Mouse (Mus musculus) forebrain, embryonic 13.5 days (tissue): ENCODE data around the gene Kit. TPM values are rescaled to one million over a fixed set of nuclear protein-coding genes. Genes with fewer than 3 reads are reported as not detected.

ENCODE experiments used
- ATAC-seq: fragments of 200-750 bp; cut with Nextera tagmentation; 2 replicates; pipeline ENCODE4 v1.8.0; 2017
- H3K27ac ChIP-seq: fragments of 300-500 bp; sonication (generic); 2 replicates; pipeline ENCODE4 v1.5.1; 2015; ENCODE audit warnings: inconsistent platforms, mild to moderate bottlenecking, moderate library complexity
- H3K27me3 ChIP-seq: fragments of 300-500 bp; sonication (generic); 2 replicates; pipeline ENCODE4 v1.6.1; 2015; ENCODE audit warnings: mild to moderate bottlenecking, inconsistent platforms
- H3K36me3 ChIP-seq: fragments of 300-500 bp; sonication (generic); 2 replicates; pipeline ENCODE4 v1.6.1; 2015; ENCODE audit warnings: mild to moderate bottlenecking, inconsistent platforms; ENCODE audit not compliant: poor library complexity, severe bottlenecking
- H3K4me1 ChIP-seq: fragments of 300-500 bp; sonication (generic); 2 replicates; pipeline ENCODE4 v1.6.1; 2015; ENCODE audit warnings: inconsistent platforms
- H3K4me2 ChIP-seq: fragments of 300-500 bp; sonication (generic); 2 replicates; pipeline ENCODE4 v1.6.1; 2015; ENCODE audit warnings: inconsistent platforms, mild to moderate bottlenecking, moderate library complexity
- H3K4me3 ChIP-seq: fragments of 300-500 bp; sonication (generic); 2 replicates; pipeline ENCODE4 v1.5.1; 2015; ENCODE audit warnings: mild to moderate bottlenecking, inconsistent platforms
- H3K9ac ChIP-seq: fragments of 300-500 bp; sonication (generic); 2 replicates; pipeline ENCODE4 v1.6.1; 2015; ENCODE audit warnings: mild to moderate bottlenecking, inconsistent platforms
- H3K9me3 ChIP-seq: fragments of 300-500 bp; sonication (generic); replicated peaks from 2 replicates; pipeline ENCODE4 v1.6.1; 2016; ENCODE audit warnings: inconsistent platforms
- WGBS: fragments of 180-500 bp; shearing (Covaris S2); methylation state at CpG from one replicate; pipeline ENCODE4 v1.1.7; 2015; 5-methylcytosine and 5-hydroxymethylcytosine counted together
- polyA plus RNA-seq: library from polyadenylated mRNA; unstranded; fragments of >200 nt; fragmentation: Nextera tagmentation; extraction: Ambion mirVana; gene quantifications from 2 replicates; pipeline ENCODE4 v1.2.1, GENCODE M21; 2015

Gene Kit
- polyA plus RNA-seq, 1 experiment from 2014 or later = 28.2 TPM

GRCm38 (mm10) chr5:75595319-75595718 lies 20.6 kb downstream of the Kit start:
- 0 out of 2 replicates have a peak, but pooled peaks have one; percentile 43 for ATAC-seq
- no peak overlapping the region for H3K4me3 ChIP-seq
- H3K9ac ChIP-seq = no peak overlapping the region
- WGBS = 85% methylated on average over 10 of the region's 10 CpGs
- H3K9me3 ChIP-seq = no peaks in the 10 kb centered on the region
- H3K27ac ChIP-seq = peak overlapping the region; percentile 48; the same call in 1 of the 2 replicates
- peaks cover 41% of the 10 kb centered on the region for H3K27me3 ChIP-seq
- H3K4me1 ChIP-seq = peaks cover 36% of the 10 kb centered on the region
- no peaks in the 10 kb centered on the region for H3K36me3 ChIP-seq
- no peak overlapping the region for H3K4me2 ChIP-seq

DNA sequence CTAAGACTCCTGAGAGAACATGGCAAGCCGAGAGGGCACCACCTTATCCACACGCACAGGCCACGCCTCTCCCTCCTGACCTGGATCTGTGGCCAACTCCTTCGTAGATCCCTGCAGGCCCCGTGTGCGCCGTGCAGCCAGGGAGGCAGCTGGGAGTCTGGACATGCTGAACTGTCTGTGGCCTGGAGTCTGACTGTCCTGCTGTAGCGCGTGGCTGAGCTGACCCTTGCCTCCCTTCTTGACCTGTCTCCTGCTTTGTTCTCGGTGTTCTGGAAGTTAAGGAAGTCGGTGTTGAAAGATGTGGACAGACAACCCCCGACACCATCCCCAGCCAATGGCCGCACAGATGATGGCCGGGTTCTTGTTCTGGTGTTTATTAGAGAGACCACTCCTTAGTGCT lies 21.5 kb downstream of the Kit start:
- Histone ChIP-seq H3K27ac (peak overlapping the region; percentile 19; the same call in 1 of the 2 replicates), H3K36me3 (no peaks in the 10 kb centered on the region), H3K4me3 (no peak overlapping the region), H3K27me3 (peaks cover 41% of the 10 kb centered on the region), H3K9me3 (no peaks in the 10 kb centered on the region), H3K9ac (no peak overlapping the region), H3K4me1 (peaks cover 28% of the 10 kb centered on the region), H3K4me2 (no peak overlapping the region)
- ATAC-seq = no peak
- WGBS = 81% methylated on average over 14 of the region's 14 CpGs

DNA sequence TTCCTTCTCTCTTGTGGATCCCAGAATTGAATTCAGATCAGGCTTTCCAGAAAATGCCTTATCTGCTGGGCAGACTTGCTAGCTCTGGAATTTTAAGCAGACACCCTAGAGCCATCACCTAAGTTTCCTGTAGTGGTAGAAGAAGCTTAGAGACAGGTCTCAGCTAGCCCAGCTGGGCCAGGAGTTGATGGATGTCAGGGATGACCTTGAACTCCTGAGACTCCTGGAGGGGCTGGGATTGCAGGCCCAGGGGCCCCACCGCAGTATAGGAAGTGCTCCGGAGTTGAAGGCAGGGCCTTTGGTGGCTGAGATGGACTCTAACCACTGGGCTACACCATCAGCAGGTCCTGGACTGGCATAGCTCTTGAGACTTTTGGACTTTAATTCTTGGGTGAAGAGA lies 22.6 kb downstream of the Kit start:
- peaks cover 17% of the 10 kb centered on the region for H3K4me1 ChIP-seq
- H3K27ac ChIP-seq = no peak overlapping the region
- H3K4me3 ChIP-seq = no peak overlapping the region
- no peak overlapping the region for H3K4me2 ChIP-seq
- H3K36me3 ChIP-seq = no peaks in the 10 kb centered on the region
- H3K9me3 ChIP-seq = no peaks in the 10 kb centered on the region
- H3K9ac ChIP-seq = no peak overlapping the region
- ATAC-seq = no peak
- peaks cover 36% of the 10 kb centered on the region for H3K27me3 ChIP-seq
- WGBS = 93% methylated on average over 2 of the region's 2 CpGs

- ATAC-seq = no peak
- Histone ChIP-seq H3K27me3 (peaks cover 25% of the 10 kb centered on the region), H3K4me1 (peaks cover 15% of the 10 kb centered on the region)
These were observed 23.8 kb downstream of the Kit start for GRCm38 (mm10) chr5:75598491-75598890.

DNA sequence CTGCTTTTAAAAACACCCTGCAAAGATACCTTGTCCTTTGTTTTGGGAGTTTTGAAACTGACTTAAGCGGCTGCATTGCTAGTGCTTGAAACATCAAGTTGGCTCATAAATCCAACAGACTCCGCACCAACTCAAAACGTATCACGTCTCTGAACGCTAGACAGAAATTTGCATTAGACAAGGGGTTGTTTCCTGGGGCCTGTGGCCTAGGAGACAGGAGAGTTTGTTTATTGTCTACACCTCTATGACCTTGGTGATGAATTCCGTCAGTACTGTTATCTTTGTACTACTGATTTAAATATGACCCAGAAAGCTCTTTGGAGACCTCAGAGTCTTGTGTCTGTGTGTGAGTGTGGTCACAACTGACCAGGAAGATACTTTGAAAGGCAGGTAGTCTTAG lies 25.3 kb downstream of the Kit start:
- Histone ChIP-seq H3K27me3 (peaks cover 11% of the 10 kb centered on the region), H3K4me2 (no peak overlapping the region), H3K9me3 (no peaks in the 10 kb centered on the region), H3K9ac (no peak overlapping the region), H3K27ac (no peak overlapping the region), H3K4me3 (no peak overlapping the region), H3K4me1 (peaks cover 13% of the 10 kb centered on the region), H3K36me3 (no peaks in the 10 kb centered on the region)
- no peak for ATAC-seq
- WGBS = 84% methylated on average over 6 of the region's 6 CpGs

More at GRCm38 (mm10) chr5:75598491-75598890, 23.8 kb downstream of the Kit start:
- no peak overlapping the region for H3K9ac ChIP-seq
- no peaks in the 10 kb centered on the region for H3K36me3 ChIP-seq
- no peak overlapping the region for H3K4me3 ChIP-seq
- H3K27ac ChIP-seq = no peak overlapping the region
- WGBS = 93% methylated on average over 13 of the region's 13 CpGs
- no peaks in the 10 kb centered on the region for H3K9me3 ChIP-seq
- no peak overlapping the region for H3K4me2 ChIP-seq

DNA sequence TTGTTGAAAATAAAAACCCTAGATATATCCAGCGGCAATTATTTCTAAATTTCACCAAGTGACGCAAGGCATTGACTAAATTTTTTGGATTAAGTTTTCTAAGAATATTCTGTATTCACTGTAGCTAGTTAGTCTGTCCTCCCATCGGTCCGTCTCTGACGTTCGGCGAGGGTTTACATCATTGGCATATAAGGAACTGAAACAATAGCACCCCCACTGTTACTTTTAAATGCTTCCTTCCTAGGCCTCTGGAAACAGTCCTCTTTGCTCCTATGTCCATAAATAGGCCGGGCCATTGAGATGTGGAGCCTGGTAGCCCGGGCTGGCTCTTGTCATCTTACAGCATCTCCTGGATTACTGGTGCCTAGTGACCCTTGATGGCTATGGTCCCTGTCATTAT lies 29.5 kb downstream of the Kit start:
- no peak overlapping the region for H3K27ac ChIP-seq

DNA sequence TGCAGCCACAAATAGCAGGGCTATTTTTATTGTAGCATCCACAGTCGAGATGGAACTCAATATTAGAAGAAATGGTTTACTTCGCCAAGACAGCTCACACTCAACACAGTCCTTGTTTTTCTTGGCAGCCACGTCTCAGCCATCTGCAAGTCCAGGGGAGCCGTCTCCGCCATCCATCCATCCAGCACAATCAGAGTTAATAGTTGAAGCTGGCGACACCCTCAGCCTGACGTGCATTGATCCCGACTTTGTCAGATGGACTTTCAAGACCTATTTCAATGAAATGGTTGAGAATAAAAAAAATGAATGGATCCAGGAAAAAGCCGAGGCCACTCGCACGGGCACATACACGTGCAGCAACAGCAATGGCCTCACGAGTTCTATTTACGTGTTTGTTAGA lies 32.2 kb downstream of the Kit start:
- H3K4me1 ChIP-seq = peaks cover 23% of the 10 kb centered on the region
- no peak for ATAC-seq

More for the DNA sequence above, 29.5 kb downstream of the Kit start:
- Histone ChIP-seq H3K4me2 (no peak overlapping the region), H3K9me3 (no peaks in the 10 kb centered on the region), H3K36me3 (peaks cover 2% of the 10 kb centered on the region; the same call in 1 of the 2 replicates), H3K4me1 (peaks cover 23% of the 10 kb centered on the region), H3K27me3 (no peaks in the 10 kb centered on the region), H3K9ac (no peak overlapping the region), H3K4me3 (no peak overlapping the region)
- WGBS = 50% methylated on average over 9 of the region's 9 CpGs
- ATAC-seq = no peak

DNA sequence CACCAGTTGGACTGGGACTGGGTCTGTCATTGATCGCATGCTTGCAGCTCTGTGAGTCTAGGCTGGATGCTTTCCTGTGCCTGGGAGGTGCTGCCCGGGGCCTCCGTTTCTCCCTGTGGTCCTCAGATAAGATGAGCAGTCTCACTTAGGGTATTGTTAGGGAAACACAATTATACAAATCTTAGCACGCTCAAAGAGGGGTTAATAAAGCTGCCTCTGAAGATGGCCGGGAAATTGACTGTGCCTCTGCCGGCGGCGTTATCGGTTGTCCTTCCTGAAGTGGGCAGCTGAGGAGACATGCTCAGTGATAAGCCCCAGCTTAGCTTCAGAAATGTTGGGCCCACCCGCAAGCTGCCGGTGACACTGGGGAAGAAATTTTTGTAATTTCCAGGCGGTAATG lies 33.3 kb downstream of the Kit start:
- Histone ChIP-seq H3K4me2 (no peak overlapping the region), H3K9me3 (no peaks in the 10 kb centered on the region), H3K9ac (no peak overlapping the region), H3K4me3 (no peak overlapping the region), H3K27ac (no peak overlapping the region), H3K4me1 (peaks cover 23% of the 10 kb centered on the region), H3K36me3 (peaks cover 7% of the 10 kb centered on the region; the same call in 1 of the 2 replicates), H3K27me3 (no peaks in the 10 kb centered on the region)
- ATAC-seq = no peak
- 88% methylated on average over 12 of the region's 12 CpGs for WGBS

More for the DNA sequence above, 32.2 kb downstream of the Kit start:
- H3K4me3 ChIP-seq = no peak overlapping the region
- no peak overlapping the region for H3K4me2 ChIP-seq
- no peaks in the 10 kb centered on the region for H3K27me3 ChIP-seq
- WGBS = 74% methylated on average over 14 of the region's 14 CpGs
- H3K36me3 ChIP-seq = peaks cover 7% of the 10 kb centered on the region; the same call in 1 of the 2 replicates
- H3K27ac ChIP-seq = no peak overlapping the region
- no peaks in the 10 kb centered on the region for H3K9me3 ChIP-seq
- H3K9ac ChIP-seq = no peak overlapping the region

GRCm38 (mm10) chr5:75612380-75612779 lies 37.7 kb downstream of the Kit start:
- Histone ChIP-seq H3K9me3 (no peaks in the 10 kb centered on the region), H3K4me1 (peaks cover 7% of the 10 kb centered on the region; the same call in 1 of the 2 replicates), H3K27ac (0 out of 2 replicates have a peak overlapping the region, but pooled peaks have one; percentile 48), H3K9ac (no peak overlapping the region), H3K36me3 (peaks cover 7% of the 10 kb centered on the region; the same call in 1 of the 2 replicates), H3K4me2 (no peak overlapping the region), H3K4me3 (no peak overlapping the region), H3K27me3 (no peaks in the 10 kb centered on the region)
- WGBS = 42% methylated on average over 1 of the region's 1 CpGs
- ATAC-seq = 0 out of 2 replicates have a peak, but pooled peaks have one; percentile 63

GRCm38 (mm10) chr5:75612926-75613325 lies 38.2 kb downstream of the Kit start:
- Histone ChIP-seq H3K4me2 (no peak overlapping the region), H3K27ac (peak overlapping the region; percentile 48), H3K4me1 (peaks cover 4% of the 10 kb centered on the region; the same call in 1 of the 2 replicates), H3K9me3 (no peaks in the 10 kb centered on the region), H3K9ac (no peak overlapping the region), H3K27me3 (no peaks in the 10 kb centered on the region), H3K36me3 (peaks cover 7% of the 10 kb centered on the region; the same call in 1 of the 2 replicates), H3K4me3 (no peak overlapping the region)
- 91% methylated on average over 4 of the region's 4 CpGs for WGBS
- ATAC-seq = no peak

DNA sequence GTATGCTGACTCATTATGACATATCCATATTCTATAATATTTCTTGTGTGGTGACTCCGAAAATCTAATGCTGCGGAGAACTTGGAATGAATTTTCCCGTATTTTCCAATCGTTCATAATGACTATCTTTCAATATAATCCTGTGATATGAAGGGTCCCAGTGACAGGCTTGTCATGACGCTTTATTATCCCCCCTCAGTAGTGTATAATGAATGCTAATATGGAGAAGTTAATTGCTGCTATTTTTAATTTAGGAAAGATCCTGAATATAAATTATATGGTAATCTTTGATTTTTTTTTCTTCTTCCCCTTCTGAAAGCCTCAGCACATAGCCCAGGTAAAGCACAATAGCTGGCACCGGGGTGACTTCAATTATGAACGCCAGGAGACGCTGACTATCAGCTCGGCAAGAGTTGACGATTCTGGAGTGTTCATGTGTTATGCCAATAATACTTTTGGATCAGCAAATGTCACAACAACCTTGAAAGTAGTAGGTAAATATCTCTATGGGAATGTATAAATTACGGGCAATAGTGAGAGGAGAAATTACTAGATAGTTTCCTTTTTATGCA lies 40.4 kb downstream of the Kit start:
- peak; percentile 62; the same call in 1 of the 2 replicates for ATAC-seq
- 83% methylated on average over 11 of the region's 11 CpGs for WGBS

GRCm38 (mm10) chr5:75615624-75616023 lies 40.9 kb downstream of the Kit start:
- no peak overlapping the region for H3K9ac ChIP-seq
- WGBS = 92% methylated on average over 8 of the region's 8 CpGs
- no peak for ATAC-seq
- no peaks in the 10 kb centered on the region; the same call in 1 of the 2 replicates for H3K4me1 ChIP-seq
- H3K27ac ChIP-seq = no peak overlapping the region
- no peak overlapping the region for H3K4me2 ChIP-seq
- H3K27me3 ChIP-seq = no peaks in the 10 kb centered on the region
- H3K36me3 ChIP-seq = 0 out of 2 replicates have a peak, but pooled peaks cover 3% of the 10 kb centered on the region
- H3K4me3 ChIP-seq = no peak overlapping the region
- H3K9me3 ChIP-seq = no peaks in the 10 kb centered on the region

More for the DNA sequence above, 40.4 kb downstream of the Kit start:
- H3K4me3 ChIP-seq = no peak overlapping the region
- no peak overlapping the region for H3K9ac ChIP-seq
- H3K36me3 ChIP-seq = no peaks in the 10 kb centered on the region
- no peaks in the 10 kb centered on the region; the same call in 1 of the 2 replicates for H3K4me1 ChIP-seq
- H3K27me3 ChIP-seq = no peaks in the 10 kb centered on the region
- no peaks in the 10 kb centered on the region for H3K9me3 ChIP-seq
- no peak overlapping the region for H3K4me2 ChIP-seq
- H3K27ac ChIP-seq = no peak overlapping the region
